Mouse (Mus musculus) cortical plate, adult 2 months (tissue): Measurements from ENCODE around the gene Plgrkt.

Experiments used
- CTCF ChIP-seq: fragments of 200-500 bp; IDR thresholded peaks from 2 replicates; pipeline ENCODE4 v1.5.1; 2011; ENCODE audit warnings: mild to moderate bottlenecking, control low read depth, low read length; ENCODE audit not compliant: insufficient read depth; ENCODE audit errors: extremely low read depth
- POLR2A ChIP-seq: fragments of 200-500 bp; IDR thresholded peaks from 2 replicates; pipeline ENCODE4 v1.6.1; 2011; ENCODE audit warnings: mild to moderate bottlenecking, low read length, control low read depth; ENCODE audit not compliant: insufficient read depth; ENCODE audit errors: extremely low read depth

DNA sequence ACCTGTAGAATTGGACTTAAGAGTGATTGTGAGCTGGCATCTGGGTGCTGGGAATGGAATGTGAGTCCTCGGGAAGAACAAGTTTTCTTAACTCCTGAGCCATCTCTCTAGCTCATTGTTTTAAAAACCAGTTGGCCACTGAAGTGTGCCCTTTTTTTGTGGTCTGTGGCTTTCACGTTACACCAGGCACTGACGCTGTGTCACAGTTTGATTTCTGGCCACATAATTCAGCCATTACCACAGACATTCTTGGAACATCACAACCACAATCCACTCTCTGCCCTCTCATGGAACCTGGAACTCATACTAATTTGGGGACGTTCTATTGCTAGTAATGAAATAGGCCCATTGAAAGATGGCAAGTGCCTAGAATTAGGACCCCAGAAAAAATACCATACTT, 26.2 kb downstream of the Plgrkt start:
- TF ChIP-seq CTCF (no peak), POLR2A (no peak)
